Mouse (Mus musculus) thymus, adult 2 months (tissue): Measurements from ENCODE around the gene Cmtm5. TPM values are rescaled to one million over a fixed set of nuclear protein-coding genes. Genes with fewer than 3 reads are reported as not detected.

ENCODE experiments used
- DNase-seq: peaks from one replicate; pipeline ENCODE4 v3.0.0; 2021
- H3K27ac ChIP-seq: fragments of 200-500 bp; 2 replicates; pipeline ENCODE4 v1.5.1; 2012; ENCODE audit warnings: low read length, control low read depth; ENCODE audit not compliant: control insufficient read depth, insufficient read depth
- H3K27me3 ChIP-seq: fragments of 200-500 bp; 2 replicates; pipeline ENCODE4 v1.6.1; 2012; ENCODE audit warnings: mild to moderate bottlenecking, low read length, moderate library complexity, mixed read lengths; ENCODE audit not compliant: control insufficient read depth, insufficient read depth
- H3K36me3 ChIP-seq: fragments of 200-500 bp; 2 replicates; pipeline ENCODE4 v1.6.1; 2012; ENCODE audit warnings: mild to moderate bottlenecking, low read length, moderate library complexity; ENCODE audit not compliant: control insufficient read depth, insufficient read depth
- H3K4me1 ChIP-seq: fragments of 200-500 bp; replicated peaks from 2 replicates; pipeline ENCODE4 v1.6.1; 2012; ENCODE audit warnings: low read length; ENCODE audit not compliant: control insufficient read depth, insufficient read depth
- H3K4me3 ChIP-seq: fragments of 200-500 bp; 2 replicates; pipeline ENCODE4 v1.5.1; 2012; ENCODE audit warnings: mild to moderate bottlenecking, low read length, control low read depth, moderate library complexity; ENCODE audit not compliant: control insufficient read depth, insufficient read depth
- CTCF ChIP-seq: fragments of 200-500 bp; IDR thresholded peaks from 2 replicates; pipeline ENCODE4 v1.5.1; 2012; ENCODE audit warnings: mild to moderate bottlenecking, control low read depth, low read length, moderate library complexity, borderline replicate concordance; ENCODE audit not compliant: control insufficient read depth, poor library complexity, insufficient read depth; ENCODE audit errors: extremely low read depth
- POLR2A ChIP-seq: fragments of 200-500 bp; IDR thresholded peaks from 2 replicates; pipeline ENCODE4 v1.6.1; 2012; ENCODE audit warnings: mild to moderate bottlenecking, low read length, control low read depth, moderate library complexity; ENCODE audit not compliant: control insufficient read depth, poor library complexity, insufficient read depth; ENCODE audit errors: extremely low read depth
- WGBS: fragments of 180-500 bp; shearing (Covaris S2); methylation state at CpG from one replicate; pipeline ENCODE4 v1.1.7; 2018; 5-methylcytosine and 5-hydroxymethylcytosine counted together
- polyA plus RNA-seq: library from polyadenylated mRNA; depleted of rRNA; stranded (reverse); fragments of >200 nt; gene quantifications from 2 replicates; pipeline ENCODE4 v1.2.3, GENCODE M21; 2012

Gene Cmtm5
- polyA plus RNA-seq, 1 experiment, result 0.67 TPM

DNA sequence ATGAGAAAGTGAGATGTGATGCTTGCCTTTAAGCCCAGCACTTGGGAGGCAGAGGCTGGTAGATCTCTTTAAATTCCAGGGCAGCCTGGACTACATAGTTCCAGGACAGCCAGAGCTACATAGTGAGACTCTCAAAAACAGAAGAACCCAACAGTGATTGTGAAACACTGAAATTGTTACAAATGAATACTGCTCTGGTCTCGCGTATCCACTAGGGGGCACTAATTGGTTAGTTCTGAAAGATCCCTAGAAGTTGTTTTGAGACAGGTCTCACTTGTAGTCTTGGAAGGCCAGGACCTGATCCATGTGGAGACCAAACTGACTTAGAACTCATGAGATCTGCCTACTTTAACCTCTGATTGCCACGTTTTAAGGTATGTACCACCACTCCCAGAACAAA, 35.7 kb upstream of the Cmtm5 start:
- Histone ChIP-seq H3K4me3 (no peak overlapping the region), H3K27me3 (no peaks in the 10 kb centered on the region), H3K36me3 (peaks cover 24% of the 10 kb centered on the region), H3K27ac (no peak overlapping the region), H3K4me1 (no peaks in the 10 kb centered on the region)
- no peak for TF ChIP-seq POLR2A
- no peak for TF ChIP-seq CTCF
- WGBS, result 2% methylated on average over 3 of the region's 3 CpGs
- DNase-seq, result peak; percentile 57

DNA sequence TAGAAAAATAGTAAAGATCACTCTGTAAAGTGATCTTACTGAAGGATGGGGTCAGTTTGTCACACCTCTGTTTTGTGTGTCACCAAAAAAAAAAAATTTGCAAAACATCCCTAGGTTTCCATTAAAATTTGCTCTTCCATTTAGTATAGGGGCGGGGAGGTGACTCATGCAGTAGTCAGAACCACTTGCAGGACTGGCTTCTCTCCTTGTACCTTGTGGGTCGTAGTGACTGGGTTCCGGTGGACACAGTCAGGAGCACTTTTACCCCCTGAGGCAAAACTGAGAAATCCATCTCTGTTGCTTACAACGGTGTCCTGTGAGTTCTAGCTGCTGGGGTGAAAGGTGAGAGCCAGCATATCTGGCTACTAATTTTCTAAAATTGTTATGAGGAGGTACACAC, 32.4 kb upstream of the Cmtm5 start:
- H3K27ac ChIP-seq, result no peak overlapping the region
- no peak for DNase-seq
- TF ChIP-seq POLR2A (no peak), CTCF (no peak)
- WGBS, result 97% methylated on average over 4 of the region's 4 CpGs
- no peak overlapping the region for H3K4me3 ChIP-seq
- H3K36me3 ChIP-seq, result no peaks in the 10 kb centered on the region
- H3K4me1 ChIP-seq, result no peaks in the 10 kb centered on the region
- H3K27me3 ChIP-seq, result no peaks in the 10 kb centered on the region

GRCm38 (mm10) chr14:54908682-54909081, 27.4 kb upstream of the Cmtm5 start:
- TF ChIP-seq CTCF (no peak), POLR2A (no peak)
- peaks cover 5% of the 10 kb centered on the region; the same call in 1 of the 2 replicates for H3K4me1 ChIP-seq
- no peak overlapping the region for H3K4me3 ChIP-seq
- no peak for DNase-seq
- no peak overlapping the region for H3K27ac ChIP-seq
- H3K36me3 ChIP-seq, result no peaks in the 10 kb centered on the region
- H3K27me3 ChIP-seq, result no peaks in the 10 kb centered on the region
- 85% methylated on average over 7 of the region's 7 CpGs for whole genome bisulfite sequencing

DNA sequence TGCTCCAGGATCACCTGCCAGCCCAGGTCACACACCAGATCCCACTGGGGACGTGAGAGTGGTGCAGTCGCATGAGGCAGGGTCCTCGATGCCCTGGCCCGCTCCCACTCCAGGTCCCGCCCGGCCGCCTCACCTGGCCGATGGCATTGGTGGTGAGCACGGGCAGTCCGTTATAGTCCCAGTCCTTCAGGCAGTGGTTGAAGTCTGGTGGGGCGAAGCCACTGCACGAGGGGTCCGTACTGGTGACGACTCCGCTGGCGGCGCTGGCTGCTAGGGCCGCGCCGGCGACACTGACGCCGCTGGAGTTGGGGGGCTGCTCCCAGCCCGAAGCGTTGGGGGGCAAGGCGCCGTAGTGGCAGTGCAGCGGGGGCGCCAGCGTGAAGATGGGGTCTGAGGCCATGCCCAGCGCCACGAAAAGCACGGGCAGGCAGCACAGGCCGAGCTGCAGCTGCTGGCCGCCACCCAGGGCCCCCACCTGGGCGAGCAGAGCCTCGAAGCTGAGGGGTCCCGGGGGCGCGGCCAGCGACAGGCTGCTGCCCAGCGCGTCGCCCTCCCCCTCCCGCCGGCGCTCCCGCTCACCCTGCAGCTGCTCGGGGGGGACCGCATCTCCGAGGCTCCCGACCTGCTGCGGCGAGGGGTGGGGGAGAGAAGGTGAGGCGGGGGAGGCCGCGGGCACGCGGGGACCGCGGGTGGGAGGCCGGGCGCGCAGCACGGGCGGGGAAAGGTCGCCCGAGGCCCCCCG, 23.8 kb upstream of the Cmtm5 start:
- WGBS, result 14% methylated on average over 58 of the region's 69 CpGs
- H3K4me1 ChIP-seq, result peaks cover 5% of the 10 kb centered on the region; the same call in 1 of the 2 replicates
- H3K27me3 ChIP-seq, result no peaks in the 10 kb centered on the region
- DNase-seq, result no peak
- no peak overlapping the region for H3K27ac ChIP-seq
- no peaks in the 10 kb centered on the region for H3K36me3 ChIP-seq
- H3K4me3 ChIP-seq, result peak overlapping the region; percentile 80
- no peak for TF ChIP-seq CTCF
- no peak for TF ChIP-seq POLR2A

GRCm38 (mm10) chr14:54912886-54913285, 23.2 kb upstream of the Cmtm5 start, which contains the start of gene Slc22a17:
Gene Slc22a17, minus strand, starts transcription at chr14:54913132.
- Histone ChIP-seq H3K4me3 (peak within 1 kb of the TSS; percentile 80), H3K27ac (no peak within 1 kb of the TSS), H3K4me1 (peaks cover 5% of the 10 kb centered on the region; the same call in 1 of the 2 replicates), H3K27me3 (no peaks in the 10 kb centered on the region), H3K36me3 (no peaks in the 10 kb centered on the region)
- TF ChIP-seq CTCF (no peak), POLR2A (no peak; the same call in 1 of the 2 replicates)
- peak; percentile 52 for DNase-seq
- WGBS, result under 1% methylated on average over 26 of the region's 28 CpGs

GRCm38 (mm10) chr14:54913343-54913742, 22.7 kb upstream of the Cmtm5 start:
- no peaks in the 10 kb centered on the region for H3K27me3 ChIP-seq
- WGBS, result 23% methylated on average over 10 of the region's 10 CpGs
- no peak overlapping the region for H3K4me3 ChIP-seq
- TF ChIP-seq CTCF (no peak), POLR2A (no peak)
- no peaks in the 10 kb centered on the region for H3K36me3 ChIP-seq
- H3K27ac ChIP-seq, result no peak overlapping the region
- peaks cover 5% of the 10 kb centered on the region; the same call in 1 of the 2 replicates for H3K4me1 ChIP-seq
- no peak for DNase-seq

DNA sequence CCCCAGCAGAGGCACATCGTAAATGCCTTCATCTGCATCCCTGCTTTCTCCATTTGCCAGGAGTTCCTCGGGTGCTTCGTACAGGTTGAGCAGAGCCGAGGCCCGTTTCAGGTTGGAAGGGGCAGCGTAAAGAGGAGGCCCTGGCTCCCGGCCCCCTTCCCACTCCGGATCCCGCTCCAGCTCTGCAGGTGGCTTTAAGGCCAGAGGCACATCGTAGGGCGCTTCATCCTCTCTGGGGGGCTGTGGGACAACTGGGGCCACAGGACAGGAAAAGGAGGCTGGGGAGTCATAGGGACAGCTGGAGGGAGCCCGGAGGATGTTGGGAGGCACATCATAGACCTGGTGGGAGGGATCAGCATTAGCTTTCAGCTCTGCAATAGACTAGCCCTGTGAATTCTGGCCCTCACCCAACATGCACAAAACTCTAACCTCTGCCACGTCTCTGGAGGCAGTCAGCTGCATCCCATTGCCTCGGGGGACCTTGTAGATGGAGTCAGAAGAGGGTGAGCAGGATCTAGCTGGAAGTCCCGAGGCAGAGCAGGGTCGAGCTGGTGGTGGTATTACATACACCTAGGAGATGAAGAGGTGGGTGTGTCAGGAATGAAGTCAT, 15.9 kb upstream of the Cmtm5 start:
- Histone ChIP-seq H3K4me1 (no peaks in the 10 kb centered on the region), H3K36me3 (no peaks in the 10 kb centered on the region), H3K4me3 (no peak overlapping the region), H3K27ac (no peak overlapping the region), H3K27me3 (no peaks in the 10 kb centered on the region)
- WGBS, result 93% methylated on average over 16 of the region's 16 CpGs
- TF ChIP-seq POLR2A (no peak), CTCF (no peak)
- DNase-seq, result no peak
